1 mouse cellular context compared by ENCODE assay signal in the genomic region with DNA sequence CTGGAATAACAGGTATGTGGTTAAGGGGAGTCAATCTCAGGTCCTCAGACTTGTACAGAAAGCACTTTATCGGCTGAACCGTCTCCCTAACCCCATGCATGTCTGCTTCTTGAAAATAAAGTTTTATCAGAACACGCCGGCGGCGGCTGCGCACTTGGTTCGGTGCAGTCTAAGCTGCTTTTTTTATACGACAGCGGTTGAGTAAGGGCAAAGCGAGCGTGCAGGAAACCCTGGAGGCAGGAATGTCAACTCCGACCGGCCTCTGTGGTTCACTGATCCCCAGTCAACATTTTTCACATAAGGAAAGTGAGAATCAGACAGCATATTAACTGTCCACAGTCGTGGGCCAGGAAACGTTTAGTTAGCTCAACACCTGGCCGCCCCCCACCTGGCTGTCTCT.
TF ChIP-seq lines count a peak whose summit lies in the region.

No protein-coding gene starts in this region.

TF ChIP-seq in MEL, 35 proteins besides CTCF, POLR2A, EP300 and RAD21 (continued from another document):
- TF ChIP-seq UBTF (IDR thresholded peaks at IDR 0.05; ENCODE audit: borderline replicate concordance, insufficient read depth, low read depth, low read length) (no peak), ZMIZ1 (IDR thresholded peaks at IDR 0.05; ENCODE audit: low read depth, low read length) (no peak), NRF1 (IDR thresholded peaks at IDR 0.05; ENCODE audit: insufficient read depth, low read depth, low read length, poor library complexity, severe bottlenecking) (peak; percentile 57; the same call in 1 of the 2 replicates)
